Mouse (Mus musculus): Measurements from ENCODE around the gene Flg2.

Gene Flg2

DNA sequence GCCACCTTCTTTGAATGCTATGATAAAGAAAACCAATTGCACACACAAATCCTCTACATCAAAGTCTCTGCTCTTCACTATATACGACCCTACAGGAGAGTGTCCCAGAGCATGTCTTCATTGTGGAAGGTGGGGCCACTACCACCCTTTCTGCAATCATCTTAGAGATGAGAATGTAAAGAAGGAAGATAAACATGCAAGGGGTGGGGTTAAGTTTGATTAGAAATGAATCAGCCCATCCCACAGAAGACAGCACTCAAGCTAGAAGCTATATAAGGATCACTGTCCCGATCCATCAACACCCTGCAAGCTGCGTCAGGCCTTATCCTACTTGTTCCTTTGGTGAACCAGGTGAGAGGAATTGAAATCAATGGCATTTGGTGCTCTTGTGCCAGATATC lies at the start of gene Flg2:
Flg2 (plus strand) TSS at position 301 of the 400 bp plus-strand sequence.
- DNase-seq (ENCODE audit: low read depth, low spot score): no peak

DNA sequence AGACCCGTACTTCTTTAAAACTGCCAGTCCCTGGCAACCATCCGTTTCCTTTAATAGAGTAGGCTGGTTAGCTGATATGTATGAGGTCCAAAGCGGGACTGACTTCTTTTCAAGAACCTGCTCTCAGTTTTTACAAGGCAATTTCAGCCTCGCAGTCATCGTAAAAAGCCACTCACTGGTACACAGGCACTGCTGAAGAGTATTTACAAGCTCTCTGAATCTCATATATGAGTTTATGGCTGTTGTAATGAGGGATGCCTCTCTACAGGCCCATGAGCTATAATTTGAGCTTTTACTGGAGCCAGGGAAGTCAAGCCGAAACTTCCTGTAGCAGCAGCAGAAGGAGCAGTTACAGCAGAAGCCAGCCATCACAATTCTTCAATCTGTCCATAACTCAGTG lies 34.6 kb upstream of the Flg2 start:
- no peak for DNase-seq (ENCODE audit: low read depth, low spot score)

DNA sequence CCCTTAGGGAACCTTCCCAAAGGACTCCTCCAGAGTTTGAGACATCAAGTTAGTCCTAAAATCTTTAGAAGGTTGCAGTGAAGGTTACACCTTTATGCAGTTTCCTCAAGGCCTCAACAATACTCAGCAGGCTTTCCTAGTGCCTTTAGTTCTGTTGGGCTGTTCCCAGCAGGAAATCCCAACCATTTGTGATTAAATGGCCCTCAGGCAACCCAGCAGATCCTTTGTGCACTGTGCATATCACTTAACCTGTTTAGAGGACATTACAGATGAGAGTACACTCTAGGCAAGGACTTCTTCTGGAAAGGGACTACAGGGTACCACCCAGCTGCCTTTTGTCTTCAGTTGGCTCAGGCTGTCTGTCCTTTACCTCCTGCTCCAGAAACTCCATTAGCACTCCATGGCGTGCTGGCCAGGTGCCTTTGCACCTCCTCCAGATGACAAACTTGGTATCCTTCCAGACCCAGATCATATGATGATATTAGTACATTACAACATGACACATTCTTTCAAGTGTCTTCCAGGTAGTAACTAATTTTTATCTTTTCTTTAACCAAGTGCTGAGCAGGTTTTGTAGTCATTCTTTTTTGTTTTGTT lies 34.0 kb upstream of the Flg2 start:
- DNase-seq (ENCODE audit: low read depth, low spot score): no peak

DNA sequence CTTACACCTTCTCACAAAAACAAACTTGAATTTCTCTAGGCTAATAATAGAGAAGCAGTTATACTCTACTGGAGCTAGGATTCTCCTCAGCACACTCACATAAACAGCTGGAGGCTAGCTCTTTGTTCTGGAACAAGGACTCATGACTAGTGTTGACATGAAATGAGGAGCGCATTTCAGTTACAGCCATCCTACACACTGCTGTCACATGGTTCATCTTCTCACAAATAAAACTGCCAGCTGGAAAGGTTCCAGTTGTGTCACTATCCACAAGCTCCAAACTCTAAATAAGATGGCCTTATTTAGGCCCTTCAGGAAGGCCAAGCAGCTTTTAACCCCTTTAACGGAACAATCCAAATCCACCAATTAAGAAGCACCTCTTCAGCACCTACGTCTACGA lies 16.2 kb upstream of the Flg2 start:
- DNase-seq (ENCODE audit: low read depth, low spot score): no peak

DNA sequence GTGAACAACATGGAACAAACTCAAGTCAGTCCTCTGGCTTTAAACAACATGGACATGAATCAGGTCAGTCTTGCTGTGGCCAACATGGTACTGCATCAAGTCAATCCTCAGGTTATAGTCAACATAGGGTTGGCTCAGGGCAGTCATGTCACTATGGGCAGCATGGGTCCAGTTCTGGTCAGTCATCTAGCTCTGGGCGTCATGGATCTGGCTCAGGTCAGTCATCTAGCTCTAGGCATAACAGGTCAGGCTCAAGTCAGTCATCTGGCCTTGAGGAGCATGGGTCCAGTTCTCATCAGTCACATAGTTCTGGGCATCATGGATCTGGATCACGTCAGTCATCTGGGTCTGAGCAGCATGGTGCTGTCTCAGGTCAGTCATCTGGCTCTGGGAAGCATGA lies 4.9 kb downstream of the Flg2 start:
- DNase-seq (ENCODE audit: low read depth, low spot score): no peak

DNA sequence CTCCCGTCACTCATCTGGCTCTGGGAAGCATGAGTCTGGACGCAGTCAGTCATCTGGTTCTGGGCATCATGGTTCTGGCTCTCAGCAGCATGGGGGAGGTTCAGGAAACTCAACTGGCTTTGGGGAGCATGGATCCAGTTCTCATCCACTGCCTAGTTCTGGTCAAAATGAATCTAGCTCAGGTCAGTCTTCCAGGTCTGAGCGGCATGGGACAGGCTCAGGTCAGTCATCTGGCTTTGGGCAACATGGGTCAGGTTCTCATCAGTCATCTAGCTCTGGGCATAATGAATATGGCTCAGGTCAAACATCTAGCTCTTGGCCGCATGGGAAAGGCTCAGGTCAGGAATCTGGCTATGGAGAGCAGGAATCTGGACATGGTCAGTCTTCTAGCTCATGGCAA lies 5.4 kb downstream of the Flg2 start:
- DNase-seq (ENCODE audit: low read depth, low spot score): no peak
